Mouse (Mus musculus): ENCODE results near the gene Irak2. TPM values are rescaled to one million over a fixed set of nuclear protein-coding genes. Genes with fewer than 3 reads are reported as not detected.
"Not testable (repeated sequence)": the region's sequence is repeated elsewhere in the genome, so short reads cannot be mapped to it uniquely, and the experiment has no call there.

Irak2 gene
- total RNA-seq, 1 experiment from 2014 or later, result 160 TPM

DNA sequence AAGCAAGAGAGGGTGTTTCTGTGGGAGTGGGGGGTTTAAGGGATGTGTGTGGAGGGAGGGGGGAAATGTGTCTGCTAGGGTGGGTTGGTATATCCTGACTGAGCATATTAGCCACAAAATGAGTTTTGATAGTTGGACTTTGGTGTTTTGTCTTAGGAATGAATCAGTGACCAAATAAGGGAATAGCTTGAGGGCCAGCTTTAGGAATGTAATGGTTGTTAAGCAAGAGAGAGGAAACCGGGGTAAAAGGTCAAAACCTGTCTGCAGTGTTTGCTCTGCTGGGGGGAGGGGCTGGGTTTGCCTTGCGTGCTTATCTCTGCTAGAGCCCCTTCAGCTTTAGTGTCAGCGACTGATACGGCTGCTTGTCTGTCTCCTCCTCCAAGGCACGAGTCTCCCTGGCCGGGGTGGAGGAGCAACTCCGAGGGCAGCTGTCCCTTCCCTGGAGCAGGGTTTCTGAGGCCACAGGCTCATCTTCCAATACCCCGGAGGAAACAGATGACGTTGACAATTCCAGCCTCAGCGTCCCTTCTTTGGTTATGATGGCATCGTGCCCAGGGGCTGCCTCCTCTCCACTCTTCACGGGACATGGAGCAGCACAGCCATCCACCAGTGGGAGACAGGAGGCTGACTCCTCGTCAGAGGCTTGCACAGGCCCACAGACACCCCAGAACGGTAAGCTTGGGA is 52.3 kb downstream of the Irak2 start:
- no peak for ATAC-seq (ENCODE audit: extremely low read depth, insufficient number of reproducible peaks, low FRiP score, poor library complexity, severe bottlenecking)

DNA sequence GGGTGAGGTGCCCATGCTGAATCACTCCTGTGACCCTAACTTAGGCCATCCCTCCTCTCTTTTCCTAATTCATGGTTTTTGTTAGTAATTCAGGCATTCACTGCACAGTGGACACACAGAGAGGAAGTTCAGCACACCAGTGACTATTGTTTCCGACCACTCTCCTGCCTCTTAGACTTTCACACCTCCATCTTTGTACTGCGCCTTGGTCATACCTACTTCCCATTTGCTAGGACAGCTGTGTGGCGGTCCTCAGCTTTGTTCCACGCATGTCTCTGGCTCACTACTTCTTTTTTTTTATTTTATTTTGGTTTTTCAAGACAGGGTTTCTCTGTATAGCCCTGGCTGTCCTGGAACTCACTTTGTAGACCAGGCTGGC is 52.8 kb downstream of the Irak2 start:
- ATAC-seq (ENCODE audit: extremely low read depth, insufficient number of reproducible peaks, low FRiP score, poor library complexity, severe bottlenecking), result peak; percentile 31; the same call in 1 of the 2 replicates

DNA sequence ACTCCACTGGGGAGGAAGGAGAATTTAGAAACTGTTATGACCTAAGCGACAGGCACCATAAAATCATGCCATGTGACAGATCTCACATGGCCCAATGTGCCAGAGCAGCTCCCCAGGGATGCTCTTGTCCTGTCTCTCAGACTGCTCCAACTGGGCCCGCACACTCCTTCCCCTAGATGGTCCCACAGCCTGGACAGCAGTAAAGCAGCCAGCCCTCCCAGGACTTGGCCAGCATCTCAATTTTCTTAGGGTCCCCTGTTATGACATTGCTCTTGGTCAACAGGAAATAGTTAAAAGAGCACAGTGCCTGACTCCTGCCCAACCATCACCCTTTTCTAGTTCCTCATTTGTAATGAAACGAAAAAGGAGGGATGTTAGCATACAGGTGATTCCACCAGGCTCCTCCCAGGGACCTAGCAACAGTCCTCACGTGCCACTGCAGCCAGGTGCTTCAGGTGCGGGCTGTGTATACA is 54.4 kb downstream of the Irak2 start:
- peak; percentile 4; the same call in 1 of the 2 replicates for ATAC-seq (ENCODE audit: extremely low read depth, insufficient number of reproducible peaks, low FRiP score, poor library complexity, severe bottlenecking)

DNA sequence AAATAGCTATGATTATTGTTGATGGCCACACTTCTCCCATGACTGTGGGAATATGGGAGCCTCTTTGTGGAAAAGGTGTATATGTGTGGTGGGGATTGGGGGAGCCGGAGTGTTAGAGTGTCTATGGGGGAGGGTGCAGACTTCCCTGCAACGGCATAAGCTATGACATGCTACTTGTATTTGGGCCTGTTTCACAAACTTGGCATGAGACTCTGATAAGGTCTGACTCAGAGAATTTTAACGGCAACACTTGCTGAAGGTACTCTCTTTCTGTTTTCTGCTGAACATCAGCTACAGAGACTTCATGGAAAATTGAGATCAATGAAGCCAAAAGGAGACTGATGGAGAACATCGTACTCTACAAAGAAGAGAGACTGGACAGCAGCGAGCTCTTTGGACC is 55.1 kb downstream of the Irak2 start:
- ATAC-seq (ENCODE audit: extremely low read depth, insufficient number of reproducible peaks, low FRiP score, poor library complexity, severe bottlenecking), result no peak

DNA sequence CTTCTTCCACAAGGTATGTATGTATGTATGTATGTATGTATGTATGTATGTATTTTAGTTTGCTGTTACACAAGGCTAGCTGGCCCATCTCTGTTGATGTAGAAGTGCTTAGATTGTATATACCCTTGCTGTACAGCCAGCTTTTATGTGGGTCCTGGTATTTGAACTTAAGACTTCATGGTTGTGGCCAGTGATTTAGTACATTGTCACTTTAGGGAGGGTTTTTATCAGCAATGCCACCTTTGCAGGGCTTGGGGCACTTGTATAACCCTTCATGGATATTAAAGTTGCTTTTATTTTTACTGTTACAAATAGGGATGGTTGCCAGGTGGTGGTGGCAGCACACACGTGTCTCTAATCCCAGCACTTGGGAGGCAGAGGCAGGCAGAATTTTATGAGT is 56.9 kb downstream of the Irak2 start:
- no peak for ATAC-seq (ENCODE audit: extremely low read depth, insufficient number of reproducible peaks, low FRiP score, poor library complexity, severe bottlenecking)

DNA sequence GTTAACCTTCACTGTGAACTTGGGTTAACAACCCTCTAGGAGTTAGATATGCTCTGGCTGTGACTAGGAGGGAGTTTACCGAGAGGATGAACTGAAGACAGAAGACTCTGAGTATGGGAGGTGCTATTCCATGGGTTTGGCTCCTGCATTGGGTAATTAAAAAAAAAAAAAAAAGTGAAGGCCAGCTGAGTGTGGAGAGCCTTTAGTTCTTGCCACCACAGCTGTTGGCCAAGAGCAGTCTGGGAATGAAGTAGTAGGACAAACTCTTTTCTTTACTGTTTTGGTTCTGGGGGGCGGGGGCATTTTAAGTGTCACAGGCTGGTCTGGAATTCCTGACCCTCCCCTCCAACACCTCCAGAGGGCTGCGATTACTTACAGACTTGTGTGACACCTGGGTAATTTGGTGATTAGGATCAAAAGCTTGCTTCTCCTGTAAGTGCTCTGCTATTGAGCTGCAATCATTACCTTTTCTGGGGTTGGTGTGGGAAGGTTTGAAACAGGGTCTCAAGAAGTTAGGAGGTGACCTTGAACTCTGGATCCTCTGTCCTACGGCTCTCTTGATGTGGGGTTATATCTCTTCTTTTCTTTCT is 57.6 kb downstream of the Irak2 start:
- no peak for ATAC-seq (ENCODE audit: extremely low read depth, insufficient number of reproducible peaks, low FRiP score, poor library complexity, severe bottlenecking)

DNA sequence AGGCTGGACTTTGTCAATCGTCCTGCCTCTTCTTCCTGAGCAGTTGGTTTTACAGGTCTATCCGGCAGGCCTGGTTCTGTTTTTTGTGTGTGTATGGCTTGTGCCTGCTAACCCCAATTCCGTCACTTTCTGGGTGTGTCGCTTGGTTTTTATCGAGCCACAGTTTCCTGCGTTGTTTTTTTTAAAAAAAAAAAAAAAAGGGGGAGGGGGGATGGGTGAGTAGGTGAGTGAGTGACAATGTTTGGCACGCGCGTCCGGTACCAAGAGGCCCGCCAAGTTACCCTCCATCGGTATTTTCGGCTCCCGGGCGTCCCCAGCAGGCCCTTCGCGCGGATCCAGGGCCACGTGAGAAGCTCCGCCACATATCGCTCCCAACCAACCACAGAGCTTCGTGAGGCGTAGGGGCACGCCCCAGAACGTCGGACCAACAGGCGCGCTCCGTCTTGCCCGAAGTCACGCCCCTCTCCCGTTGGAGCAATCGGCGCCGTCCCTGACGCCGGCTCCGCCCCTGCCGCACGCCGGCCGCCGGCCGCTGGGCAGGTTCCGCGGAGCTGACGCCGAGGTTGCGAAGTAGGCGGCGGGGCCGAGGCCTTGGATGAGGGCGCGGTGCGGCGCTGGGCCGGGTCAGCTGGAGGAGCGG is 58.4 kb downstream of the Irak2 start, which contains the start of gene Tatdn2:
Tatdn2 (plus strand) TSS at position 469 of the 640 bp plus-strand sequence.
- peak; percentile 90 for ATAC-seq (ENCODE audit: extremely low read depth, insufficient number of reproducible peaks, low FRiP score, poor library complexity, severe bottlenecking)

DNA sequence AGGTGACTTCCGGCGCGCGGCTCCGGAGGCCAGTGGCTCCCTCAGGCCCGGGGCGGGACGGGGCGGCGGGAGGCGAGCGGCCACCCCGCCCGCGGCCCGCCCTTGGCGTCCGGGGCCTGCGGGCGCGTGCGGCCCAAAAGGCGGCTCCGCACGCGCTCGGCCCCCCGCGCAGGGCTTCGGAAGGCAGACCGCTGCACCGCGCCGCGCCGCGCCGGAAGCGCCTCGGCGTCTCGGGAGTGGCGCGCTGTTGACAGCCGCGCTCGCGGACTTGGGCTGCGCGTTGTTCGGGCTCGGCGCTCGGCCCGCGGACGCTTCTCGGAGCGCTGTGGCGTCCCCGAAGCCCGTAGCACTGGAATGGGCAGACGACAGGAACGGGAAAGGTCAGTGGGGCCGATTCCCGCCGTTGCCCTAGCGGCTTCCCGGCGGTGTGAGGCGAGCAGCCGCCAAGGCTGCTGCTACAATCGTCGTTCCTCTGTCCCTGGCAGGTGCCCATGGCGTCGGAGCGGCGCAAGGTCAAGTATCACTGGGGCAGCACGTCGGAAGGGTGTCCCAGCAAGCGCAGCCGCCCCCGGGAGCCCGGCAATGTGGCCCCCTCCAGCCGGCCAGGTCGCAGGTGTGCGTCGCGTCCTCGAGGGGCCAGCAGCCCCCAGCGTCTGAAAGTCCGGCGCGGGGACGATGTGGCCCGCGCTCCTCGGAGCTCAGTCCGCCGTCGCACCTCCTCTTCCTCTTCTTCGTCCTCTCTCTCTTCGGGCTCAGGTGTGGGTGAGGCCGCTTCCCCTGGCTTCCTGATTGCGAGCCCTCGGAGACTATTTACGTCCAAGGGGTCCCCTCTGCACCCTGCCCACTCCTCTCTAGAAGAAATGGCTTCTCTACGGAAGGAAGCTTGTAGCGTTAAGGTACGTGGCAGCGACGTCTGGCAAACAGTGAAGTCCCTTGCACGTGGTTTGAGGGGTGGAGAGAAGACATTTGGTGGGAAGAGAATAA is 59.2 kb downstream of the Irak2 start:
- no peak for ATAC-seq (ENCODE audit: extremely low read depth, insufficient number of reproducible peaks, low FRiP score, poor library complexity, severe bottlenecking)

DNA sequence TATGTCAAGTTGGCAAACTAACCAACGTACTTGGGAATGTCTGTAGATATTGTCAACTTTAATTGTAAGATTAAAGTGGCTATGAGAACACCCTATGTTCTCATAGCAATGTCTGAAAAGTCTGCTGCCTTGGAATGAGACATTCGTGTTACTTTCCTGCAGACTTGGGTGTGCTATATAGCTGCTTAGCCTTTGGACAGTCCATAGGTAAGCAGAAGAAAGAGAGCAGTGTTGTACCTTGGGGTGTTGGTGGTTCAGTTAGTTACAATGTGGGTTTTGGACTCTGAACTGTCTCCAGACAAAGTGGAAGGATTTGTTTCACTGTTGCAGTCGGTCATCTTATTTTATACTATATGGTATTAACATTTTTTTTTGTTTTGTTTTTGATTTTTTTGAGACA is 74.5 kb downstream of the Irak2 start:
- ATAC-seq (ENCODE audit: extremely low read depth, insufficient number of reproducible peaks, low FRiP score, poor library complexity, severe bottlenecking), result no peak

DNA sequence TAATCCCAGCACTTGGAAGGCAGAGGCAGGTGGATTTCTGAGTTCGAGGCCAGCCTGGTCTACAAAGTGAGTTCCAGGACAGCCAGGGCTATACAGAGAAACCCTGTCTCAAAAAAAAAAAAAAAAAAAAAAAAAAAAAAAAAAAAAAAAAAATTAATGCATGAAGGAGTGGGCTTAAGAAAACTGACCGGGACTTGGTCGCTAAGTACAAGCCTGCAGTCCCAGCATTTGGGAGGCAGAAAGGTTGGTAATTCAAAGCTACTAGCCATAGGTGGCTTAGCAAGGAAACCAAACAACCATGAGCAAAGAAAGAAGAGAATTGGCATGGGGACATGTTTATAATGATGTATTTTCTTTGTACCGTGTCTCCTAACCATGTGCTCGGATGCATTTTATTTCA is 75.1 kb downstream of the Irak2 start:
- ATAC-seq (ENCODE audit: extremely low read depth, insufficient number of reproducible peaks, low FRiP score, poor library complexity, severe bottlenecking), result not testable (repeated sequence)

DNA sequence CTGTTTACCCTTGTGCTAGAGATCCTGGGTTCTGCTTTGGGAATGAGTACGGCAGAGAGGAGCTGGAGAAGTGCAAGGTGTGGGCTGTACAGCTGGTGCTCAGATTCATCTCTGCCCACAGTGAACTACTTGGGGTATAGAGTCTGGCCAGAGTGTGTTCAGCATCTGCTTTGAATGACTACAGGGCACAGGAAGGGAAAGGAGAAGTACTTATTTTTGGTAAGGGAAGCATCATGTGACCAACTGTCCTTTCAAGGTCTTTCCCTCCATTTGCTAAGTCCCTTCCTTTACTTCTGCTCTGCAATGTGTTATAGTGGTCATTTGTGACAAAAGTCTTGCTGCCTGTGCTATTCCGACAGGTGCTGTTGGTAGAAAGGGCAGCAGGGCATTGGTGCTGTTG is 76.0 kb downstream of the Irak2 start:
- ATAC-seq (ENCODE audit: extremely low read depth, insufficient number of reproducible peaks, low FRiP score, poor library complexity, severe bottlenecking), result peak; percentile 48; the same call in 1 of the 2 replicates

DNA sequence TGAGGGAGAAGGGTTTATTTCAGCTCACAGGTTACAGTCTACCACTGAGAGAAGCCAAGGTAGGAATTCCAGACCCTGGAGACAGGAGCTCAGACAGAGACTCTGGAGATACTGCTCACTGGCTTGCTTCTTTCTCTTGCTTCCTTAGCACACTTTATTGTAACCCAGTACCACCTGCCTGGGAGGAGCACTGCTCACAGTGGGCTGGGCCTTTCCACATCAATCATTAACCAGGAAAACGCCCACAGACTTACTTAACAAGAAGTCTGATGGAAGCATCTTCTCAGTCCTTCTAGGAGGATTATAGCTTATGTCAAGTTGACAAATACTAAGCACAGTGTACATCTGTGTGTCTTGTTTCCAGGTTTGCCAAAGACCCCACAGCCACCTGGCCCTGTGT is 76.5 kb downstream of the Irak2 start:
- no peak for ATAC-seq (ENCODE audit: extremely low read depth, insufficient number of reproducible peaks, low FRiP score, poor library complexity, severe bottlenecking)

DNA sequence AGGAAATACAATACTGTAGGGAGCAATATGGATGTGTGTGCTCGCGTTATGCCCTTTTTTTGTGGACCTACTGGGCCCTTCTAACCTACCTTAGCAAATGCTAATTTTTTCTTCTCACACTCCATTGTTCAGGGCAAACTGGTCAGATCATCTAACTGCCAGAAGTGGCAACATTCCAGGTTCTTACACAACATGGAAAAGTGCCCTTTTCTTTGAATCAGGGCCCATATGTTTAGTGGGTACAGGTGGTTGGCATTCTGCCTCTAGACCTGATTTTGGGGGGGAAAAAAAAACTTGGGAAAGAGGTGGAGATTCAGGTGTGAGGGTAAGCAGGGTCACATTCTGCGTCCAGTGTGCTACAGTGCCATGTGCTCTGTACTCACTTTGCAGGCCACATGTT is 79.3 kb downstream of the Irak2 start:
- no peak for ATAC-seq (ENCODE audit: extremely low read depth, insufficient number of reproducible peaks, low FRiP score, poor library complexity, severe bottlenecking)

DNA sequence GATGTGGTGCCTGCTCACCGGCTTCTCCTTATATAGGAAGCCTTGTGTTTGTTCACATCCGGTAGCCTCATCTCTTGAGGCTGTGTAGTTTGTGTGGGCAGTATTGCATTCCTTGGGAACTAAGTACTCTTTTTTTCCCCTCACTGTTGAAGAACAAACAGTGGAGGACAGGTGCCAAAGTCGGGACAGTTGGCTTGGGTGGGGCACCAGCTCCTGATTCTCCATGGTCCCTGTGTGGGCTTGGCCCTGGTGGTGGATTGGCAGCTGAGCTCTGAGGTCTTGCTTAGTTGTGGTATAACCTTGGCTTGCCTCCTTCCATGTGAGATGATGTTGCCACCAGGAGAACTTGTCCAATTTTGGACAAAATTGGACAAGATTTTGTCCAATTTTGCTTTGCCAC is 81.6 kb downstream of the Irak2 start, which contains the start of gene Ghrl:
Ghrl (minus strand) TSS at position 3 of the 400 bp plus-strand sequence.
- no peak for ATAC-seq (ENCODE audit: extremely low read depth, insufficient number of reproducible peaks, low FRiP score, poor library complexity, severe bottlenecking)

DNA sequence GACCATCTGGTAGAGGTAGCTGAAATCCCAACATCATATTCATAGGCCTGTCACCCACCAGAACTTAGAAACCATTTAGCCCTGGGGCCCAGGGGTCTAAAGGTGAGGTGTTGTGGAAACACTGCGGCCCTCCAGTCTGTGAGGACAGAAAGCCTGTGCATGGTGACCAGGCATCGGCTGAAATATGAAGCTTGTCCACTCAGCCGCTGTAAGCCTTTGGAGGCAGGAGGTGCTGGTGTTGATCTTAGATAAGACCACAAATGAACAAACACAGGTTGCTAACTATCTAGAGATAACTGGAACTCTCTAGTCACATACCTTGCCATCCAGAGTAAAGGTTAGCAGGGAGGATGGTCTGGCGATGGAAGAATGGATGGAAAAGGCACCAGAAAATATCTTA is 82.8 kb downstream of the Irak2 start:
- no peak for ATAC-seq (ENCODE audit: extremely low read depth, insufficient number of reproducible peaks, low FRiP score, poor library complexity, severe bottlenecking)

DNA sequence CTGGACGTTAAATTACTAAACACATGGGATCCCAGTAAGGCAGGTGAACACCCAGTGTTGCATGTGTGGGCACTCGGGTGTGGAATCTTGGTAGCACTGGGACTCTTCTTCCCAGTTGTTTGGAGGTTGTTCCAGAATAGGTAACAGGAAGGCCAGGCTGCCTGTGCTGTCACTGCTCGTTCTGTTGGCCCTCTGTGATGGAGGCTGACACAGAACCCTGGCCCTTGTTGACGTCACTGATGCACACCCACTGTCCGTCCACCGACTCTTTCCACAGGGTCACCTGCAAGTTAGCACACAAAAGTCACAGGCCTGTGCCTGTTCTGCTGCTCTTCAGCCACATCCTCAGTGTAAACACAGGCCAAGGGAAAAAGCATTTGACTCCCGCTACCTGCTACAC is 89.9 kb downstream of the Irak2 start:
- ATAC-seq (ENCODE audit: extremely low read depth, insufficient number of reproducible peaks, low FRiP score, poor library complexity, severe bottlenecking), result peak; percentile 9; the same call in 1 of the 2 replicates

DNA sequence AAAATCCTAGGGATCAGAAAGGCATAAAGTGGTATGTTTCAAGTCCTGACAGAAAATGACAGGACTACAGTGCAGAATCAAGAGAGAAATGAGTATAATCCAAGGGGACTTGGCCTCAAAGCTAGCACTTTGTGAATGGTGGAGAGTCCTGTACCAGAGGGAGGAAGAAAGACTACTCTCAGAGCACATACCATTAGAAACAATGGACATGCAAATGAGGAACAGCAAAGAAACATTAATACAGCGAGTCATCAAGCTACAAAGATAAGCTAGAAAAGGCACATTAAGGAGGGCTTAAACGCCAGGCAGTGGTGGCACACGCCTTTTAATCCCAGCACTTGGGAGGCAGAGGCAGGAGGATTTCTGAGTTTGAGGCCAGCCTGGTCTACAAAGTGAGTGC is 93.0 kb downstream of the Irak2 start:
- ATAC-seq (ENCODE audit: extremely low read depth, insufficient number of reproducible peaks, low FRiP score, poor library complexity, severe bottlenecking), result no peak

DNA sequence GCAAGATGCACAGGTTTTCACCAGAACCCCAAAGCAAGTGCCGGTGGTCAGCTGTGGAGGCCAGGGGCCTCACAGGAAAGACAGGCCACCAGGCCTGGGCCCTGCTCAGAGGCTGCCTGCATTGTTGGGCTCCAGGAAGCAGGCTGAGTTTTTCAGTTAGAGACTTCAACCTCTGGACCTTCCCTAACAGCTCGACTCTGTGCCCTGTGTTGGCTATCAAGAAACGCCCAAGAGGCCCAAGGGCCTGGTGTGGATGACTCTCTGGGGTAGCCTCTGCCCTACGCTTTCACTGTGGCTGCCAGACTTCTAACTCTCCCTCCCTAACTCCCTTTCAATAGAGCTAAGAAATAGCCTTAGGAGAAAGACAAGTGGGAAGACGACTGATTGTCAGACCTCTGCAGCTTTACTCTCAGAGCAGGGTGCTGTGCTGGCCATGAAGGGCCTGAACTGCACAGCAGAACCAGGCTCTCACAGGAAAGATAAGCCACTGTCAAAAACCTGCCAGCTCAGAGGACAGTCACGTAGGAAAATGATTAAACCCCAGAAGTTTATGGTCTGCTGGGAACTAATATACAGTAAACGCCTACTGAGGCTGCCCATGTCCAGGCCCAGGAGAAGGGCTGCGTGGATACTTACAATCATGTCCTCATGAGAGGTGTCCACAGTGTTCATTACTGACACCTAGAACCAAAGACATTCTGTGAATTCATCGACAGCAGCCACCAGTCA is 99.2 kb downstream of the Irak2 start:
- no peak for ATAC-seq (ENCODE audit: extremely low read depth, insufficient number of reproducible peaks, low FRiP score, poor library complexity, severe bottlenecking)

Measured in neutrophil, adult 5-6 weeks (primary cell).